Mouse (Mus musculus): ENCODE results near the gene Mfap1a. TPM values are rescaled to one million over a fixed set of nuclear protein-coding genes. Genes with fewer than 3 reads are reported as not detected.
"Not testable (repeated sequence)": the region's sequence is repeated elsewhere in the genome, so short reads cannot be mapped to it uniquely, and the experiment has no call there.

The Mfap1a gene
- polyA plus RNA-seq, 1 experiment from 2014 or later, result 31.4 TPM

DNA sequence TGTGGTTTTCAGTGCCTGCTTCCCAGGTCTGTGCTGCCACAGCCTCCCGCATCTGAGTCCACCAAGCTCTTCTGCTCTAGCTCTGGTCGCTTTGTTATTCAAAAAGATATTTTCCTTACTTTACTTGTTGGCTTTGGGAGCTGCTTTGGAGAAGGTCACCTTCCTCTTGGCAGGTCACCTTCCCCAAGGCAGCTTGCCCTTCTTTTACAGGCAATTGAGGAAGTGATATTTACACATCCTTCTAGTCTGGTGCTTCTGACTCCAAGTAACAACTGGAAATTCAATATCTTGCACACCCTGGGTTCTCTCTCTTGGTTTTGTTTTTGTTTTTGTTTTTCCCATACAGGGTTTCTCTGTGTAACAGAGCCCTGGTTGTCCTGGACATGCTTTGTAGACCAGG lies 22.1 kb downstream of the Mfap1a start:
- H3K36me3 ChIP-seq (ENCODE audit: control insufficient read depth, insufficient read depth, low read length); H3K9ac ChIP-seq (replicated peaks; ENCODE audit: low read length); H3K9me3 ChIP-seq (ENCODE audit: control insufficient read depth, low read length); H3K4me1 ChIP-seq (ENCODE audit: control insufficient read depth, insufficient read depth, low read length); ATAC-seq (ENCODE audit: low FRiP score, low TSS enrichment); DNase-seq; H3K4me2 ChIP-seq (ENCODE audit: low read length); H3K27ac ChIP-seq (replicated peaks; ENCODE audit: low read depth, low read length); H3K27me3 ChIP-seq (ENCODE audit: control insufficient read depth, insufficient read depth, low read length); H3K4me3 ChIP-seq (replicated peaks; ENCODE audit: low read depth, low read length): not testable (repeated sequence)
- WGBS, result 77% methylated on average over 1 of the region's 2 CpGs

DNA sequence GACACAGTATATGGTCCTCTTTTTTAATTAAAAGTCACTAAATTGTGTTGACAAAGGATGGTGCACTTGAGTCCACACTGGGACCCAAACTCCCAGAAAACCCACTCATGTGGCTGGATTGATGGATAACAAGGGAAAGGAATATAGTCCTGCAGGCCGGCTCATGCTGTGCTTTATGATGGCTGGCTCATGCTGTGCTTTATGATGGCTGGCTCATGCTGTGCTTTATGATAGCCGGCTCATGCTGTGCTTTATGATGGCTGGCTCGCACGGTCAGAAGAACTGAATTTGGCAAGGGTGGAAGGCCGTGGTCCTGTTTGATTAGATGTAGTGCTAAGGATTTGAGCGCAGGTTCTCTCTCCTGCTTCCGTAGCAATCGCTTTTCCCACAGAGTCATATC lies 22.9 kb downstream of the Mfap1a start:
- no peaks in the 10 kb centered on the region for H3K4me1 ChIP-seq (ENCODE audit: control insufficient read depth, insufficient read depth, low read length)
- 44% methylated on average over 8 of the region's 8 CpGs for WGBS
- H3K4me2 ChIP-seq (ENCODE audit: low read length), result no peak overlapping the region
- no peak overlapping the region for H3K9ac ChIP-seq (replicated peaks; ENCODE audit: low read length)
- no peaks in the 10 kb centered on the region for H3K9me3 ChIP-seq (ENCODE audit: control insufficient read depth, low read length)
- ATAC-seq (ENCODE audit: low FRiP score, low TSS enrichment) (no peak), DNase-seq (no peak)
- H3K27me3 ChIP-seq (ENCODE audit: control insufficient read depth, insufficient read depth, low read length), result no peaks in the 10 kb centered on the region
- no peak overlapping the region for H3K4me3 ChIP-seq (replicated peaks; ENCODE audit: low read depth, low read length)
- no peak overlapping the region for H3K27ac ChIP-seq (replicated peaks; ENCODE audit: low read depth, low read length)
- no peaks in the 10 kb centered on the region for H3K36me3 ChIP-seq (ENCODE audit: control insufficient read depth, insufficient read depth, low read length)

DNA sequence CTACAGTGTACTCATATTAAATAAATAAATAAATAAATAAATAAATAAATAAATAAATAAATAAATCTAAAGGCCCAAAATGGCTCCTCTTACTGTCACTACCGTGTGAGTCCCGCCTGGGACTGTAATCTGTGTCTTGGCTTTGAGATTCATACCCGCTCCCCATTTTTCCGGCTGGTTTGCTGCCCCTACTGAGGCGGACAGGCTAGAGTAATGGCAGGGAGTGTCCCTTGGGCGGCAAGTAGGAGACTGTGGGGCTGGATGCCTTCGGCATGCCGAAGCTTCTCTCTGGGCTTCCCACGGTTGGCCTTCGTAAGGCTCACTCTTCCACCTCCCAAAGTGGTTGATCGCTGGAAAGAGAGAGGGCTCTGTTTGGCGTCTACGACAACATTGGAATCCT lies 25.5 kb downstream of the Mfap1a start:
- H3K9me3 ChIP-seq (ENCODE audit: control insufficient read depth, low read length); H3K4me3 ChIP-seq (replicated peaks; ENCODE audit: low read depth, low read length); H3K4me2 ChIP-seq (ENCODE audit: low read length); H3K27me3 ChIP-seq (ENCODE audit: control insufficient read depth, insufficient read depth, low read length); H3K9ac ChIP-seq (replicated peaks; ENCODE audit: low read length); H3K27ac ChIP-seq (replicated peaks; ENCODE audit: low read depth, low read length); H3K36me3 ChIP-seq (ENCODE audit: control insufficient read depth, insufficient read depth, low read length); DNase-seq; ATAC-seq (ENCODE audit: low FRiP score, low TSS enrichment); H3K4me1 ChIP-seq (ENCODE audit: control insufficient read depth, insufficient read depth, low read length): not testable (repeated sequence)
- 92% methylated on average over 13 of the region's 13 CpGs for WGBS

DNA sequence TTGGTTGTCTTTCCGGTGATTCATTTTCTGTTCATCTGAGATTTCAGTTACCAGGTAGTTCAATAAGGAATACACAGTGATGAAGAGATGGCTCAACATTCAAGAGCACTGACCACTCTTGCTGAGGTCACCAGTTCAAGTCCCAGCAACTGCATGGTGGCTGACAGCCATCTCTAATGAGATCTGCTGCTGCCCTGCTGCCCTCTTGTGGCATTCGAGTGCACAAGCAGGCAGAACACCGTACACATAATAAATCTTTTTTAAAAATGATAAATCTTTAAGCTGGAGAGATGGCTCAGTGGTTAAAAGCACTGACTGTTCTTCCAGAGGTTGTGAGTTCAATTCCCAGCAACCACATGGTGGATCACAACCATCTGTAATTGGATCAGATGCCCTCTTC lies 26.0 kb downstream of the Mfap1a start:
- no peaks in the 10 kb centered on the region for H3K36me3 ChIP-seq (ENCODE audit: control insufficient read depth, insufficient read depth, low read length)
- H3K4me3 ChIP-seq (replicated peaks; ENCODE audit: low read depth, low read length), result no peak overlapping the region
- H3K4me1 ChIP-seq (ENCODE audit: control insufficient read depth, insufficient read depth, low read length), result no peaks in the 10 kb centered on the region
- WGBS, result 61% methylated on average over 3 of the region's 3 CpGs
- no peak for DNase-seq
- H3K27me3 ChIP-seq (ENCODE audit: control insufficient read depth, insufficient read depth, low read length), result no peaks in the 10 kb centered on the region
- ATAC-seq (ENCODE audit: low FRiP score, low TSS enrichment), result no peak
- no peak overlapping the region for H3K27ac ChIP-seq (replicated peaks; ENCODE audit: low read depth, low read length)
- H3K9ac ChIP-seq (replicated peaks; ENCODE audit: low read length), result no peak overlapping the region
- no peaks in the 10 kb centered on the region for H3K9me3 ChIP-seq (ENCODE audit: control insufficient read depth, low read length)
- H3K4me2 ChIP-seq (ENCODE audit: low read length), result no peak overlapping the region

DNA sequence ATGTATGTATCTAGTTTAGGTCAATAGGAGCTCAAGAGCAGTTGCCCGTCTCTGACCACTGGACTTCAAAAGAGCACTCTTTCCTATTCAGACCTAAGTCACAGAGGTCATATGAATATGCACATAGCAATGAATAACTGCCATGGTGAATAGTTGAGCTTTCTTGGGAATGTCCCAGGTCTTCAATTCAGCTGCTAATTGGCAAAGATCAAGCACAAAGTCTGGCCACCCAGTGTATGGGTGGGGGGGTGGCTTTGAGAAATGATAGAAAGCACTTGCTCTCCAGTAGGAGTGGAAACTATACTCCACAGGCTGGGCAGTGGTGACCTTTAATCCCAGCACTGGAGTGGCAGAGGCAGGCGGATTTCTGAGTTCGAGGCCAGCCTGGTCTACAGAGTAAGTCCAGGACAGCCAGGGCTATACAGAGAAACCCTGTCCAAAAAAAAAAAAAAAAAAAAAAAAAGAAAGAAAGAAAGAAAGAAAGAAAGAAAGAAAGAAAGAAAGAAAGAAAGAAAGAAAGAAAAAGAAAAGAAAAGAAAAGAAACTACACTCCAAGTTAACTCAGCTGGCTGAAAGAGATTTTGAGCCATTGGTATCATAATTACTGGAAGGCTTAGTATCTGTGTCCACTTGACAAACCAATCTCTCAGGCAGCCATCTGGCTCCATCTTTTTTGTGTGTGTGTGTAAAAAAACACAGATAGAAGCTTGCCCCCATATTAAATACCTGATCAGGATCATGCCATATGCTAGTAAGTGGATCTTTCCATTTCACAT lies 28.8 kb downstream of the Mfap1a start:
- DNase-seq, result no peak
- ATAC-seq (ENCODE audit: low FRiP score, low TSS enrichment), result no peak
- WGBS, result 75% methylated on average over 3 of the region's 3 CpGs
- no peaks in the 10 kb centered on the region for H3K9me3 ChIP-seq (ENCODE audit: control insufficient read depth, low read length)
- H3K4me2 ChIP-seq (ENCODE audit: low read length), result no peak overlapping the region
- no peaks in the 10 kb centered on the region for H3K36me3 ChIP-seq (ENCODE audit: control insufficient read depth, insufficient read depth, low read length)
- H3K4me3 ChIP-seq (replicated peaks; ENCODE audit: low read depth, low read length), result no peak overlapping the region
- no peaks in the 10 kb centered on the region for H3K27me3 ChIP-seq (ENCODE audit: control insufficient read depth, insufficient read depth, low read length)
- no peaks in the 10 kb centered on the region for H3K4me1 ChIP-seq (ENCODE audit: control insufficient read depth, insufficient read depth, low read length)
- no peak overlapping the region for H3K27ac ChIP-seq (replicated peaks; ENCODE audit: low read depth, low read length)
- H3K9ac ChIP-seq (replicated peaks; ENCODE audit: low read length), result no peak overlapping the region

DNA sequence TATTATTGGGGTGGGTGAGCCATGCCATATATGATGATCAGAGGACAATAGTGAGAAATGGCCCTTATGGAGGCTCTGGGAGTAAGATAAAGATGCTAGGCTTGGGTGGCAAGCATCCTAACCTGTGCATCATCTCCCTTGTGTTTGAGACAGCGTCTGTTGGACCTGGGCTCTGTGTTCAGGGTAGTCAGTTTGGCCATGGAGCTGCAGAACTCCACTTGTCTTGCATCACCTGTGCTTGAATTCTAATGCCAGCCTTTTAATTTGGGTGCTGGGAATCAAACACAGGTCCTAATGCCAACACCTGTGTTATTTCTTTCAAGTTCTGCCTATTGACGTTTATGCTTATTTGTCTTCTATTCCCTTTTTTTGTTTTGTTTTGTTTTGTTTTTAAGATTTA lies 31.2 kb downstream of the Mfap1a start:
- WGBS, result 94% methylated on average over 2 of the region's 2 CpGs
- not testable (repeated sequence) for ATAC-seq (ENCODE audit: low FRiP score, low TSS enrichment); H3K4me1 ChIP-seq (ENCODE audit: control insufficient read depth, insufficient read depth, low read length); H3K4me3 ChIP-seq (replicated peaks; ENCODE audit: low read depth, low read length); H3K9ac ChIP-seq (replicated peaks; ENCODE audit: low read length); H3K36me3 ChIP-seq (ENCODE audit: control insufficient read depth, insufficient read depth, low read length); H3K9me3 ChIP-seq (ENCODE audit: control insufficient read depth, low read length); H3K27ac ChIP-seq (replicated peaks; ENCODE audit: low read depth, low read length); H3K4me2 ChIP-seq (ENCODE audit: low read length); DNase-seq; H3K27me3 ChIP-seq (ENCODE audit: control insufficient read depth, insufficient read depth, low read length)

DNA sequence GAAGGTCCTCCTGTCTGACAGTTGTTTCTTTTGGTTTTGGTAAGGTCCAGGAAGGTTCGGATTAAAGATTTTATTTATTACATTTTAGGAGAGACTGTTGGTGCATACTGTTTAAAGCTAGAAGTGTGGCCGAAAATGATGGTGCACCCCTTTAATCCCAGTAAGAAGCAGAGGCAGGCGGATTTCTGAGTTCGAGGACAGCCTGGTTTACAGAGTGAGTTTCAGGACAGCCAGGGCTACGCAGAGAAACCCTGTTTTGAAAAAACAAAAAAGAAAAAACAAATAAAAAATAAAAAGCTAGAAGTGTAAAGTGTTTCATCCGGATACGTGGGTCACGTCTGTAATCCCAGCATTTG lies 32.3 kb downstream of the Mfap1a start:
- 34% methylated on average over 8 of the region's 8 CpGs for WGBS
- ATAC-seq (ENCODE audit: low FRiP score, low TSS enrichment) (no peak; the same call in 1 of the 2 replicates), DNase-seq (no peak)
- Histone ChIP-seq H3K9me3 (ENCODE audit: control insufficient read depth, low read length) (no peaks in the 10 kb centered on the region), H3K9ac (replicated peaks; ENCODE audit: low read length) (peak overlapping the region; percentile 49; the same call in 1 of the 2 replicates), H3K27ac (replicated peaks; ENCODE audit: low read depth, low read length) (peak overlapping the region; percentile 3; the same call in 1 of the 2 replicates), H3K4me3 (replicated peaks; ENCODE audit: low read depth, low read length) (peak overlapping the region; percentile 57), H3K27me3 (ENCODE audit: control insufficient read depth, insufficient read depth, low read length) (no peaks in the 10 kb centered on the region), H3K4me1 (ENCODE audit: control insufficient read depth, insufficient read depth, low read length) (no peaks in the 10 kb centered on the region), H3K4me2 (ENCODE audit: low read length) (peak overlapping the region; percentile 64), H3K36me3 (ENCODE audit: control insufficient read depth, insufficient read depth, low read length) (no peaks in the 10 kb centered on the region)

DNA sequence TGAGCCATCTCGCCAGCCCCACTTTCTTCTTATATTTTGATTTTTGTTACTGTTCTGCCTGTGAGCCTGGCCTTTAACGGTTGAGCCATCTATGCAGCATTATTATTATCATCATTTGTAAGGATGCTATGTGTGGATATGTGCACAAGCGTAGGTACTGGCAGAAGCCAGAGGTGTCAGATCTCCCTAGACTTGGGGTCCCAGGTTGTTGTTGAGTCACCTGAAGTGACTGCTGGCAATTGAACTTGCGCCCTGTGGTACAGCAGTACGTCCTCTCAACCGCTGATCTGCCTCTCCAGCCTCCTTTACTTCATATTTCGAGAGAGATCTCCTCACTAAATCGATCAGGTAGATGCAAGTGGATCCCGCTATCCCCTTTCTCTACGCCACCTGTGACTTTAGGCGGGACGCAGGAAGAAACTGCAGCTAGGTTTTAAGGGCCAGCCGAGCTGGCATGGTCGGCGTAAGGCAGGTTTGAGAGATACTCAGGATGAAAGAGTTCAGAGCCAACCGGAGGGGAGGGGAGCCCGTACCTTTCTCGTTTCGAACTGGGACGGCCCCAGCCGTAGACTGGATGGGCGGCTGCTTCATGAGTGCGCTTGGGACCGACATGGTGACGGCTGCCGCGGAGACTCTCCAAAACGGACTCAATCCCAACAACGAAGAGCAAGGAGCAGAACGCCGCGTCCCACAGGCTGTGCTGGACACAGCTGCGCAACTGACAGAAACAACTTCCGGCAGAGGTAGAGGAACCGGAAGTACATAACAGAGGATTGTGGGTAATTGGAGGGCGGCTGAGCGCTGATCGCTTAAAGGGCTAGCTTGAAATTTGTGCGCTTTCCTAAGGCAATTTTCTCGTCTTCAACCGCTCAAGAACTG lies 32.9 kb downstream of the Mfap1a start, which contains the start of gene Mfap1b:
Gene Mfap1b, minus strand, starts transcription at position 767 of the 879 bp plus-strand sequence.
- H3K9me3 ChIP-seq (ENCODE audit: control insufficient read depth, low read length); H3K36me3 ChIP-seq (ENCODE audit: control insufficient read depth, insufficient read depth, low read length); H3K4me1 ChIP-seq (ENCODE audit: control insufficient read depth, insufficient read depth, low read length); H3K27me3 ChIP-seq (ENCODE audit: control insufficient read depth, insufficient read depth, low read length): not testable (repeated sequence)
- ATAC-seq (ENCODE audit: low FRiP score, low TSS enrichment) (peak; percentile 85; the same call in 1 of the 2 replicates), DNase-seq (peak; percentile 95)
- H3K9ac ChIP-seq (replicated peaks; ENCODE audit: low read length), result peak within 1 kb of the TSS; percentile 49; the same call in 1 of the 2 replicates
- 7% methylated on average over 39 of the region's 41 CpGs for WGBS
- peak within 1 kb of the TSS; percentile 3; the same call in 1 of the 2 replicates for H3K27ac ChIP-seq (replicated peaks; ENCODE audit: low read depth, low read length)
- peak within 1 kb of the TSS; percentile 57 for H3K4me3 ChIP-seq (replicated peaks; ENCODE audit: low read depth, low read length)
- peak within 1 kb of the TSS; percentile 64 for H3K4me2 ChIP-seq (ENCODE audit: low read length)

Measured in midbrain, embryonic 14.5 days (tissue).